Mouse (Mus musculus) G1E (cell line): Measurements from ENCODE around the gene 1110004F10Rik. TPM values are rescaled to one million over a fixed set of nuclear protein-coding genes. Genes with fewer than 3 reads are reported as not detected.

Experiments used
- ATAC-seq: 2 replicates; pipeline ENCODE4 v1.8.0; 2016; ENCODE audit warnings: mild to moderate bottlenecking; ENCODE audit not compliant: insufficient number of reproducible peaks, poor library complexity, low FRiP score, severe bottlenecking; ENCODE audit errors: extremely low read depth
- DNase-seq: peaks from one replicate; pipeline ENCODE4 v3.0.0; 2012; ENCODE audit warnings: low spot score
- H3K27me3 ChIP-seq: 2 replicates; pipeline ENCODE4 v1.6.1; 2012; ENCODE audit warnings: mild to moderate bottlenecking, low read length, inconsistent platforms; ENCODE audit not compliant: insufficient read depth
- H3K36me3 ChIP-seq: replicated peaks from 2 replicates; pipeline ENCODE3; 2012; ENCODE audit warnings: mild to moderate bottlenecking, inconsistent platforms
- H3K4me1 ChIP-seq: 2 replicates; pipeline ENCODE4 v1.6.1; 2012; ENCODE audit warnings: low read depth, low read length, inconsistent platforms, mixed read lengths; ENCODE audit not compliant: insufficient read depth
- H3K4me3 ChIP-seq: 2 replicates; pipeline ENCODE4 v1.5.1; 2012; ENCODE audit warnings: low read depth, mild to moderate bottlenecking, inconsistent platforms, low read length, moderate library complexity, mixed read lengths
- H3K9me3 ChIP-seq: replicated peaks from 2 replicates; pipeline ENCODE4 v1.6.1; 2012; ENCODE audit warnings: inconsistent platforms
- CTCF ChIP-seq: IDR thresholded peaks from 2 replicates; pipeline ENCODE4 v1.5.1; 2012; ENCODE audit warnings: low read depth, low read length, inconsistent platforms, mixed read lengths
- GATA1 ChIP-seq: IDR thresholded peaks from 2 replicates; pipeline ENCODE4 v1.6.1; 2012; ENCODE audit warnings: borderline replicate concordance, low read length, inconsistent platforms, mixed read lengths
- GATA2 ChIP-seq: IDR thresholded peaks from 2 replicates; pipeline ENCODE4 v1.6.1; 2012; ENCODE audit warnings: low read depth, low read length, inconsistent platforms, borderline replicate concordance
- POLR2AphosphoS5 ChIP-seq: IDR thresholded peaks from 2 replicates; pipeline ENCODE4 v1.6.1; 2012; ENCODE audit warnings: low read depth, low read length, inconsistent platforms; ENCODE audit not compliant: insufficient replicate concordance
- TAL1 ChIP-seq: conservative IDR thresholded peaks from 2 replicates; pipeline ENCODE4 v1.6.1; 2012; ENCODE audit warnings: low read depth, low read length, inconsistent platforms, mixed read lengths
- polyA plus RNA-seq: library from polyadenylated mRNA; stranded (reverse); fragments of >175 nt; gene quantifications from 2 replicates; pipeline ENCODE4 v1.2.3, GENCODE M21; 2012
- total RNA-seq, 2 experiments: library from RNA; stranded (forward) in 1 of 2; stranded (reverse) in 1 of 2; fragments of 200-1000 nt in 1 of 2; fragments of >200 nt in 1 of 2; fragmentation: Nextera tagmentation in 1 of 2; gene quantifications; 2 replicates each; pipeline ENCODE4 v1.2.3; 2014 to 2017

1110004F10Rik gene
- total and polyA plus RNA-seq, 3 experiments = 74.2 to 262 (median 122) TPM

DNA sequence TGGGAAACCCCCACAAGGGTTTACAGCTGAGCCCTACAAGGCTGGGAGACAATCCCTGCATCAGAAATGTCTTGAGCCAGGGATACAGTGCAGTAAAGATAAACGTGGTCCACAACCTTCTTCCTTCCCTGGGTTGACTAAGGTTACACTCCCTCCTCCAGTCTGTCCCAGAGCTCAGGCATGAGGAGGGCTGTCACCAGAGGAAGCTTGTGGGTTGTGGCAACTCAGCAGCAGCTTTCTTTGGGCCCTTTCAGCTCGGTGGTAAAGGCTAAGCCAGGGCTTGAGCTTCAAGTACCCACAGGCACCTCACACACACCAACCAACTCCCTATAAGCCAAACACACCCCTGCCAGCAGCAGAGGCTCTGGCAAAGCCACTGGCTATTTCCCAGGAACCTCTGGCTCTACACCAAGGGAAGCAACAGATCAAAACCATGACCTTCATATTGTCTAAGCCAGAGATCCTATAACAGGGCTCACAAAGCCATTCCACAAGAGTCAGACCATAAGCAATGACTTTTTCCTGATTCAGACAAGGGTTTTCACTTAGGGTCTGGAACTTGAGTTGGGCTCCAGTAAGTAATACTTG, 114.7 kb downstream of the 1110004F10Rik start:
- peaks cover 85% of the 10 kb centered on the region for H3K36me3 ChIP-seq
- DNase-seq = no peak
- H3K27me3 ChIP-seq = no peaks in the 10 kb centered on the region
- ATAC-seq = no peak
- TF ChIP-seq GATA1 (no peak), CTCF (no peak), GATA2 (no peak), TAL1 (no peak), POLR2AphosphoS5 (no peak)
- H3K4me1 ChIP-seq = no peaks in the 10 kb centered on the region
- H3K9me3 ChIP-seq = no peaks in the 10 kb centered on the region
- H3K4me3 ChIP-seq = no peak overlapping the region

Other genes with a start within 250 kb of the 1110004F10Rik start
- gene Sox6, start 601 bp upstream of the 1110004F10Rik start, total RNA-seq (2014; fragmentation: Nextera tagmentation) = 12.7 and 162 TPM in 2 replicates
- gene Sox6, start 601 bp upstream of the 1110004F10Rik start, total RNA-seq (2017) = 2.5 and 3.8 TPM in 2 replicates
- gene Sox6, start 601 bp upstream of the 1110004F10Rik start, polyA plus RNA-seq = 2.3 and 2.6 TPM in 2 replicates
- gene Gm4353, start 45.2 kb downstream of the 1110004F10Rik start, total RNA-seq (2014; fragmentation: Nextera tagmentation) = 1.4 and 2.7 TPM in 2 replicates
- 2.0 and 2.3 TPM in 2 replicates for gene Gm4353, start 45.2 kb downstream of the 1110004F10Rik start, total RNA-seq (2017)
- gene Gm4353, start 45.2 kb downstream of the 1110004F10Rik start, polyA plus RNA-seq = 0.31 TPM in 1 of 2 replicates, not detected in the other